Mouse (Mus musculus) lung, adult 2 months (tissue): ENCODE data around the gene Snapc1.

Experiments
- CTCF ChIP-seq: fragments of 200-500 bp; IDR thresholded peaks from 2 replicates; pipeline ENCODE4 v1.5.1; 2011; ENCODE audit warnings: mild to moderate bottlenecking, low read length, control low read depth; ENCODE audit not compliant: insufficient read depth
- POLR2A ChIP-seq: fragments of 200-500 bp; IDR thresholded peaks from 2 replicates; pipeline ENCODE4 v1.6.1; 2011; ENCODE audit warnings: low read depth, mild to moderate bottlenecking, control low read depth, low read length, borderline replicate concordance; ENCODE audit errors: extremely low read depth

DNA sequence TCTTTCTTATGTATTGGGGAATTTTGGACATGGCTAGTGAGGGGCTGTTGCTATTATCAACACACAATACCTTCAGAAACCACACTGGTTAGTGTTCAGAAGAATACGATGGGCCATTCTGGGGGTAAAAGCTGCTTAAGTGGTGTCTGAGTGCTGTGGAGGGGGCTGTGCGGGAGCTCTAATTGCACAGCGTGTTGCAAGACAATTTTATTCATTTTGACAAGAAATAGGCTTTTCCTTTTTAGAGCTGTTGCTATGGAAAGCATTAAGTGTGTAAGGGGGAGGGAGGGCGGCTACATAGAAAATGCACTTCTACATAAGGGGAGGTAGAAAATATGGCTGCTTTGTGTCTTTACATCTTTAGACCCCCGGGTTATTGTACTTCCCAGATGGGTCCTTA, 59.0 kb downstream of the Snapc1 start:
- TF ChIP-seq CTCF (no peak), POLR2A (no peak)
